Mouse (Mus musculus) urinary bladder, postnatal 4 days (tissue): Measurements from ENCODE around the gene Vmn1r24.
"Not testable (repeated sequence)": the region's sequence is repeated elsewhere in the genome, so short reads cannot be mapped to it uniquely, and the experiment has no call there.

ENCODE experiments used
- DNase-seq, 2 experiments: peaks; one replicate each; pipeline ENCODE4 v3.0.0; 2021 to 2022; ENCODE audit warnings: low spot score in 2 of 2

The Vmn1r24 gene

DNA sequence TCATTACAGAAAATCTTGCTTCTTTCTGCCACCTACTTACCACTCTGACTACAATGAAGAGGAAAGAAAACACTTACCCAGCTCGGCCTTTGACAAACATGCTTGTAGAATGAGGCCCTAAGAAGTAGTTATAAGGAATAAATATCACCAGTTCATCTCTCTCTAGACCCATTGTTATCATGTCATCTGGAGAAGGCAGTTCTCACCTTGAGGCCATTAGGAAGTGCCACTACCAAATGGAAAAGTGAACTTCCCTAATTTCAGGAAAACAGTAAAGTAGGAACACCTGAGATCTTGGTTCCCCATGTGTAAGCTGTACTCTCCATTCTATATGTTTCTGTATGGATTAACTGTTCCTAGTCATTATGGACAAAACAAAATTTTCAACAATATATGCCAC, at the start of gene Vmn1r24:
Vmn1r24 (minus strand) TSS at position 101 of the 400 bp plus-strand sequence.
- DNase-seq: not testable (repeated sequence)

DNA sequence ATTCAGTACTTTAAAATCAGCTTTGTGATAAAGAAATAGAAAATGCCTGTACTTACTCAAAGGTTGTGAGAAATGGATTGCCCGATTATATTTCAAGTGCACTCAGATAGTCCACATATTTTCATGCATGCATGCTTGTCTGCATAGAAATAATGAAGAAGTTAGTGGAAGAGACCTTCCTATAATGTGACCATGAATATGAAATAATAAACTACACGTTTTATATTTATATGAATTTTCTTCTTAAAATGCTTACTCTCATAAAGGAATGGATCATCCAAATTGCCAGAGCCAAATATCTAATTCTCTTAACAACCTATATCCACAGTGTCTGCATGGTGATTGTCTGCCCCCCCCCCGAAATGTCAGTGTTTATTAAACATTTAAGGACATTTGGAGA, 19.4 kb upstream of the Vmn1r24 start, which contains the start of gene Vmn1r25:
Vmn1r25 (minus strand) TSS at position 101 of the 400 bp plus-strand sequence.
- DNase-seq: no peak

DNA sequence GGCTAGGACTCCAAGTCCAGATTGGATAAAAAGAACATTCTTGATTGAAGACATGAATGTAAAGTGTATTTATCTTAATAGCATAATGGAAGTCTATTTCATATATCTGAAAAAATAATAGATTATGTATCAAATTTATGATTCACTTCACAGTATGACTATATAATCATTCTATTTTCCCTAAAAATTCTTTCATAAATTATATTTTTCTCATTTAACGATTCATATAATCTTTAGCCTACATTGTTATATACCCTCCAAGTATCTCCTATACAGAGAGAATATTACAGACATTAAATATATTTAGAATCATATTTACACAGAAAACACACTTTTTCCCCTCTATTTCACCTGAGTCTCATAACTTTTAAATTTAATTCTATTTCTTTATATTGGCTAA, 34.6 kb downstream of the Vmn1r24 start, which contains the start of gene Vmn1r23:
Vmn1r23 (minus strand) TSS at position 101 of the 400 bp plus-strand sequence.
- no peak for DNase-seq

DNA sequence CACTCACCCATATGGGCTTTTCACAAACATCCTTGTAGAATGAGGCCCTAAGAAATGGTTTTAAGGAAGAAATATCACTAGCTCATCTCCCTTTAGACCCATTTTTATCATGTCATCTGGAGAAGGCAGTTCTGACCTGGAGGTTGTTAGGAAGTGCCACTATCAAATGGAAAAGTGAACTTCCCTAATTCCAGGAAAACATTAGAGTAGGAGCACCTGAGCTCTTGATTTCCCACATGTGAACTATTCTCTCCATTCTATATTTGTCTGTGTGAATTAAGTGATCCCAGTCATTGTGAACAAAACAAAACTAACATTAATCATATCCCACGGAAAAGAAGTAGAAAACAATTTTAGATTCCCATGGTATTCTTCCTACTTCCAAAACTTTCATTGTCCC, 53.4 kb downstream of the Vmn1r24 start, which contains the start of gene Vmn1r22:
Vmn1r22 (minus strand) TSS at position 101 of the 400 bp plus-strand sequence.
- no peak for DNase-seq
